Mouse (Mus musculus): ENCODE results near the gene Palm. TPM values are rescaled to one million over a fixed set of nuclear protein-coding genes. Genes with fewer than 3 reads are reported as not detected.

Palm gene
- polyA plus RNA-seq, 1 experiment from 2014 or later, result 78.0 TPM

GRCm38 (mm10) chr10:79832786-79833181, 39.4 kb downstream of the Palm start:
- WGBS, result 72% methylated on average over 9 of the region's 9 CpGs
- Histone ChIP-seq H3K4me1 (ENCODE audit: control insufficient read depth, insufficient read depth, low read length) (no peaks in the 10 kb centered on the region), H3K9ac (replicated peaks; ENCODE audit: low read depth, low read length) (no peak overlapping the region), H3K27me3 (ENCODE audit: control insufficient read depth, insufficient read depth, low read length) (no peaks in the 10 kb centered on the region), H3K9me3 (ENCODE audit: control insufficient read depth, low read depth, low read length) (no peaks in the 10 kb centered on the region), H3K36me3 (ENCODE audit: control insufficient read depth, insufficient read depth, low read length) (no peaks in the 10 kb centered on the region), H3K27ac (ENCODE audit: low read length) (no peak overlapping the region), H3K4me3 (ENCODE audit: low read depth, low read length) (no peak overlapping the region), H3K4me2 (replicated peaks; ENCODE audit: low read depth, low read length) (no peak overlapping the region)
- ATAC-seq (ENCODE audit: insufficient number of reproducible peaks, insufficient read depth, low FRiP score, low read depth), result no peak

- ATAC-seq (ENCODE audit: insufficient number of reproducible peaks, insufficient read depth, low FRiP score, low read depth), result peak; percentile 49; the same call in 1 of the 2 replicates
- Histone ChIP-seq H3K27ac (ENCODE audit: low read length) (no peak overlapping the region), H3K9ac (replicated peaks; ENCODE audit: low read depth, low read length) (no peak overlapping the region), H3K27me3 (ENCODE audit: control insufficient read depth, insufficient read depth, low read length) (no peaks in the 10 kb centered on the region), H3K9me3 (ENCODE audit: control insufficient read depth, low read depth, low read length) (no peaks in the 10 kb centered on the region), H3K4me3 (ENCODE audit: low read depth, low read length) (no peak overlapping the region), H3K4me1 (ENCODE audit: control insufficient read depth, insufficient read depth, low read length) (no peaks in the 10 kb centered on the region), H3K36me3 (ENCODE audit: control insufficient read depth, insufficient read depth, low read length) (no peaks in the 10 kb centered on the region), H3K4me2 (replicated peaks; ENCODE audit: low read depth, low read length) (no peak overlapping the region)
- 22% methylated on average over 9 of the region's 9 CpGs for WGBS
Measured at GRCm38 (mm10) chr10:79834769-79835398, 41.5 kb downstream of the Palm start.

DNA sequence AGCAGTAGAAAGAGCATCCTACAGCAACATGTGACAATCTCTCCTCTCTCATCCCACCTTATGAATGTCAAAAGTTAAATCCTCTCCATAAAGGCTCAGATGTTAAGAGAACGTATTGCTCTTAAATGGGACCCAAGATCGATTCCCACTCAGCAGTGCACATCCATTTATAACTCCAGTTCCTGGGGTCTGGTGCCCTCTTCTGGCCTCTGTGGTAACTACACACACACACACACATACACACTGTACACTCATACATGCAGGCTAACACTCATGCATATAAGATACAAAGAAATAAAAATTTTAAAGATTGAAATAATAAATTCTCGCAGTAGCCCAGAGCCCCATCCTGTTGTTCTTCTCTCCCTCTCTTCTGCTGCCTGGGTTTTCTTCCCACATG, 43.5 kb downstream of the Palm start:
- Histone ChIP-seq H3K4me1 (ENCODE audit: control insufficient read depth, insufficient read depth, low read length) (peaks cover 12% of the 10 kb centered on the region; the same call in 1 of the 2 replicates), H3K9me3 (ENCODE audit: control insufficient read depth, low read depth, low read length) (no peaks in the 10 kb centered on the region), H3K9ac (replicated peaks; ENCODE audit: low read depth, low read length) (no peak overlapping the region), H3K4me2 (replicated peaks; ENCODE audit: low read depth, low read length) (no peak overlapping the region), H3K27ac (ENCODE audit: low read length) (no peak overlapping the region), H3K36me3 (ENCODE audit: control insufficient read depth, insufficient read depth, low read length) (no peaks in the 10 kb centered on the region), H3K27me3 (ENCODE audit: control insufficient read depth, insufficient read depth, low read length) (no peaks in the 10 kb centered on the region), H3K4me3 (ENCODE audit: low read depth, low read length) (no peak overlapping the region)
- no peak for ATAC-seq (ENCODE audit: insufficient number of reproducible peaks, insufficient read depth, low FRiP score, low read depth)
- WGBS, result 94% methylated on average over 3 of the region's 3 CpGs

DNA sequence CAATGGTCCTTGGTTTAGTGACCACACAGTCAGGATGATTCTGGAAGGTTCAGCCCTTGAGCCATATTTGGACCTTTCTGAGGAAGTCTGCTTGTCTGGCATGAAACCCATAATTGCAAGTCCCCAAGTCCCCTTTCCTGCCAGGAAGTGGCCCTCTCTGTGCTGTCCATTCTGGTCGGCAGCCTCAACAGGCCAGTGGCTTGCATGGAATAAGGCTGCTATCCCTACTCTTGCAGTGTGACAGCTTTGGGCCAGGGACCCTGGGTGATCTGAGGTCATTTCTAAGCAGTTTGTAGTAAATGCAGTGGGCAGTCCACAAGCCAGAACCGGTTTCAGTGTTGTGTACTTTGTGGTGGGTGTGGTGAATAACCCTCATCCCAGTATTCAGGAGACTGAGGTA, 44.8 kb downstream of the Palm start:
- peaks cover 20% of the 10 kb centered on the region; the same call in 1 of the 2 replicates for H3K4me1 ChIP-seq (ENCODE audit: control insufficient read depth, insufficient read depth, low read length)
- H3K4me3 ChIP-seq (ENCODE audit: low read depth, low read length), result no peak overlapping the region
- no peak overlapping the region for H3K27ac ChIP-seq (ENCODE audit: low read length)
- ATAC-seq (ENCODE audit: insufficient number of reproducible peaks, insufficient read depth, low FRiP score, low read depth), result no peak
- H3K36me3 ChIP-seq (ENCODE audit: control insufficient read depth, insufficient read depth, low read length), result no peaks in the 10 kb centered on the region
- 51% methylated on average over 2 of the region's 2 CpGs for WGBS
- no peaks in the 10 kb centered on the region for H3K9me3 ChIP-seq (ENCODE audit: control insufficient read depth, low read depth, low read length)
- no peak overlapping the region for H3K4me2 ChIP-seq (replicated peaks; ENCODE audit: low read depth, low read length)
- H3K9ac ChIP-seq (replicated peaks; ENCODE audit: low read depth, low read length), result no peak overlapping the region
- no peaks in the 10 kb centered on the region for H3K27me3 ChIP-seq (ENCODE audit: control insufficient read depth, insufficient read depth, low read length)

- Histone ChIP-seq H3K4me2 (replicated peaks; ENCODE audit: low read depth, low read length) (peak overlapping the region; percentile 84; the same call in 1 of the 2 replicates), H3K36me3 (ENCODE audit: control insufficient read depth, insufficient read depth, low read length) (no peaks in the 10 kb centered on the region), H3K4me1 (ENCODE audit: control insufficient read depth, insufficient read depth, low read length) (peaks cover 27% of the 10 kb centered on the region; the same call in 1 of the 2 replicates), H3K27ac (ENCODE audit: low read length) (peak overlapping the region; percentile 91), H3K4me3 (ENCODE audit: low read depth, low read length) (0 out of 2 replicates have a peak overlapping the region, but pooled peaks have one; percentile 30), H3K9me3 (ENCODE audit: control insufficient read depth, low read depth, low read length) (no peaks in the 10 kb centered on the region), H3K27me3 (ENCODE audit: control insufficient read depth, insufficient read depth, low read length) (no peaks in the 10 kb centered on the region), H3K9ac (replicated peaks; ENCODE audit: low read depth, low read length) (no peak overlapping the region)
- WGBS, result 89% methylated on average over 3 of the region's 3 CpGs
- no peak for ATAC-seq (ENCODE audit: insufficient number of reproducible peaks, insufficient read depth, low FRiP score, low read depth)
Measured at GRCm38 (mm10) chr10:79840091-79840490, 46.7 kb downstream of the Palm start.

- peak overlapping the region; percentile 84 for H3K4me2 ChIP-seq (replicated peaks; ENCODE audit: low read depth, low read length)
- WGBS, result 1% methylated on average over 24 of the region's 24 CpGs
- peak; percentile 91 for ATAC-seq (ENCODE audit: insufficient number of reproducible peaks, insufficient read depth, low FRiP score, low read depth)
Measured at GRCm38 (mm10) chr10:79840644-79841551, 47.5 kb downstream of the Palm start.

DNA sequence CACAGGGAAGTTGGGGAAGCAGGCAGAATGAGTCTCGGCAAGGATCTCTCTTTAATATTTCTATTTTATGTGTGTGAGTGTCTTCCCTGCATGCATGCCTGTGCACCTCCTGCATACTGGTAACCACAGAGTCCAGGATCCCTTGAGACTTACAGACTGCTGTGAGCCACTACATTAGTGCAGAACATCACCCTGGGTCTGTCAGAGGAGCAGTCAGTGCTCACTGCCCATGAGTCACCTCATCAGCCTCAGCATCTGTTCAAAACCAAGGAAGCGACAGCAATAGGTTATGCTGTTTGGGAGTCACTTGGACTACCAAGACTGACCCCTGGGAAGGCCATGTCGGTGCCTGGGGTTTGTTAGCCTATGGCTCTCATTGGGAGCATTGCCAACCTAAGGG, 49.0 kb downstream of the Palm start:
- WGBS, result 72% methylated on average over 3 of the region's 3 CpGs
- no peak for ATAC-seq (ENCODE audit: insufficient number of reproducible peaks, insufficient read depth, low FRiP score, low read depth)
- Histone ChIP-seq H3K9ac (replicated peaks; ENCODE audit: low read depth, low read length) (no peak overlapping the region), H3K9me3 (ENCODE audit: control insufficient read depth, low read depth, low read length) (no peaks in the 10 kb centered on the region), H3K4me3 (ENCODE audit: low read depth, low read length) (no peak overlapping the region), H3K36me3 (ENCODE audit: control insufficient read depth, insufficient read depth, low read length) (no peaks in the 10 kb centered on the region), H3K4me2 (replicated peaks; ENCODE audit: low read depth, low read length) (no peak overlapping the region), H3K4me1 (ENCODE audit: control insufficient read depth, insufficient read depth, low read length) (peaks cover 27% of the 10 kb centered on the region; the same call in 1 of the 2 replicates), H3K27me3 (ENCODE audit: control insufficient read depth, insufficient read depth, low read length) (no peaks in the 10 kb centered on the region), H3K27ac (ENCODE audit: low read length) (no peak overlapping the region)

More at GRCm38 (mm10) chr10:79840644-79841551, 47.5 kb downstream of the Palm start:
- Histone ChIP-seq H3K36me3 (ENCODE audit: control insufficient read depth, insufficient read depth, low read length) (no peaks in the 10 kb centered on the region), H3K9ac (replicated peaks; ENCODE audit: low read depth, low read length) (no peak overlapping the region), H3K9me3 (ENCODE audit: control insufficient read depth, low read depth, low read length) (no peaks in the 10 kb centered on the region), H3K4me1 (ENCODE audit: control insufficient read depth, insufficient read depth, low read length) (peaks cover 27% of the 10 kb centered on the region; the same call in 1 of the 2 replicates), H3K27me3 (ENCODE audit: control insufficient read depth, insufficient read depth, low read length) (no peaks in the 10 kb centered on the region), H3K27ac (ENCODE audit: low read length) (peak overlapping the region; percentile 91), H3K4me3 (ENCODE audit: low read depth, low read length) (peak overlapping the region; percentile 30)

GRCm38 (mm10) chr10:79843476-79843875, 50.1 kb downstream of the Palm start:
- Histone ChIP-seq H3K4me3 (ENCODE audit: low read depth, low read length) (no peak overlapping the region), H3K36me3 (ENCODE audit: control insufficient read depth, insufficient read depth, low read length) (no peaks in the 10 kb centered on the region), H3K9me3 (ENCODE audit: control insufficient read depth, low read depth, low read length) (no peaks in the 10 kb centered on the region), H3K27me3 (ENCODE audit: control insufficient read depth, insufficient read depth, low read length) (no peaks in the 10 kb centered on the region), H3K9ac (replicated peaks; ENCODE audit: low read depth, low read length) (no peak overlapping the region), H3K4me1 (ENCODE audit: control insufficient read depth, insufficient read depth, low read length) (peaks cover 27% of the 10 kb centered on the region; the same call in 1 of the 2 replicates), H3K4me2 (replicated peaks; ENCODE audit: low read depth, low read length) (no peak overlapping the region), H3K27ac (ENCODE audit: low read length) (no peak overlapping the region; the same call in 1 of the 2 replicates)
- no peak for ATAC-seq (ENCODE audit: insufficient number of reproducible peaks, insufficient read depth, low FRiP score, low read depth)
- 50% methylated on average over 6 of the region's 6 CpGs for WGBS

Data from stomach, embryonic 14.5 days (tissue).